Mouse (Mus musculus) ovary, adult 18-20 months (tissue): ENCODE data around the gene Cdk14.

Experiments used
- DNase-seq: peaks from one replicate; pipeline ENCODE4 v3.0.0; 2022; ENCODE audit warnings: low spot score, mixed read lengths

The Cdk14 gene

DNA sequence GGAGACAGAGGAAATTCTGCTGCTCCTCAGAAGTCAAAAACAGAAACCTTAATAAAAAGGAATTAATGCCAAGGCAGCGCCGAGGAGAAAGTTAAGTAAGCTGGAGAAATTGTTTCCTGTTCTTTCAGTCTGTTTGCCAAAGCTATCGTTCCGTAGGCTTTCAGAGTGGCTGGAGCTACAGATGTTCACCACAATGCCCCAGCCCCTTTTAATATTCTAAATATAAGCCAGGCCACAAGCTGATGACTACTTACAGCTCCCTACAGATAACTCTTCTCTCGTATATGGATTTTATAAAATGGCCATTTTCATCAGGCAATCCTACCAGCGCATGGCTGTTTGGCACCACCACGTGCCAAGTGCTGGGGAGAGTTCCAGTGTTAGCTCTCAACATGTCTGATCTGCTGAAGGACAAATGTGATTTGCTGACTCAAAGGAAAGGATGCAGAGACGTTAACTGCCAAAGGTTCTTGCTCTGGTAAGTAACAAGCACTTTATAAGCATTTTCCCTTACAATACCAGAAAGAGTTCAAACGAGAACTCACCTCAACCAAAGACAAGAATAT, 106.8 kb downstream of the Cdk14 start:
- no peak for DNase-seq

DNA sequence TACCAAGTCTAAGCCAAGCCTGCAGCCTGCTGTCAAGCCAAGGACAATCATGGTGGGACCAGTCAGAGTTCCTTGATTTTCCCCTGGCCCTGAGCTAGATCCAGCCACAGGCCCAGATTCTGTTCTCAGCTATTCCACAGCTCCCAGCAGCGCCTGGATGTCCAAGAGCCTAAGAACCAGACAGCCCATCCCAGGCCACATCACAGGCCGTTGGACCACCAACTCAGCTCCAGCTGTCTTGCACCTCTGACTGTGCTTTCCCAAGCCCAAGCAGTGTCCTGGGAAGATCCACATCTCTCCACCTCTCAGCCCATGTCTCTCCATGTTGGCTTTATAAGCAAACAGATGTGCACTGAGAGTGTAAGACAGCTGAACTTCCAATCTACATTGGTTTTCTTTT, 114.8 kb downstream of the Cdk14 start:
- DNase-seq, result no peak

DNA sequence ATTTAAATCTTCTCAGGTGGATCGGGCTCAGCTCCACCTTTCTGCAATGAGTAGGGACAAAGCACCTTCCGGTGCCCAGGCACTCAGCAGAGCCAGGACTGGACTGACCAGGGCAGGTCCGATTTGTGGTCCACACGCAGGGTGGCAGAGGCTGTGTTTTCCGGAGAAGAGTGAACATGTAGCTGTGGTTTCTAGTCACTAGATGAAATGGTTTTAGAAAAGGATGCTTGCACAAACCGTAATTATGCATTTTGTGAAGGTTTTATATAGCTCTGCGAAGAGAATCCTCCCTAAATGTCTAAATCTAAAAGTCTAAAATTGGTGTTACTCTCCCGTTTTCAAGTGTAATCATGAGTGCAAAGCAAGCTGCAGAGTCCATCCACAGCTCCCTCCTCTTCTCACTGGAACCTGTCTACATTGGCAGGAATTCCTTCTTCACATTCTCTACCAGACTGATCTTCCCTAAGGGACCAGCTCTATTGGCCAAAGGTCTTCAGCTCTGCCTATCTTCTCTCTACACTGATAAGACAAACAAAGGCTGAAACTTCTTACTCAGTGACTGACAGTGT, 116.9 kb downstream of the Cdk14 start:
- no peak for DNase-seq

DNA sequence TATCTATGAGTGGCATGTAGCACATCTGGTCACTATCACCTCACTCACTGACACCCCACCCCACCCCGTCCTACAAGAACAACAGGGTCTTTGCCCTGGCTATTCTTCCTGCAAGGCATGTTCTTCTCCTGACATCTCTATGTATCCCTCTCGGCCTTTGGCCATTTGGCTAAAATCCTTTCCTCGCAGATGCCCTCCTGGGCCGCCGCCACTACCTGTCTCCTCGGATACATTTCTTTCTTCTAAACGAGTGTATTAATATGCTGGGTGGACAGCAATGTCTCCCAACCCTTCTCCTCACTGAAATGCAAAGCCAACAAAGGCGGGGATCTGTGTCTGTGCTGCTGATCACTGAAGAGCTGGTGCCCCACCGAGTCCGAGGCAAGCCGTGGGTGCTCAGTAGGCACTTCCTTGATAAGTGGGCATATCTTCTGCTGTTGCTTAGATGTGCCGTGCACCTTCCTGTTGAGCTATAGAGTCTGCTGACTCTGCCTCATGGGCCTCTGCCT, 118.5 kb downstream of the Cdk14 start:
- DNase-seq, result no peak

DNA sequence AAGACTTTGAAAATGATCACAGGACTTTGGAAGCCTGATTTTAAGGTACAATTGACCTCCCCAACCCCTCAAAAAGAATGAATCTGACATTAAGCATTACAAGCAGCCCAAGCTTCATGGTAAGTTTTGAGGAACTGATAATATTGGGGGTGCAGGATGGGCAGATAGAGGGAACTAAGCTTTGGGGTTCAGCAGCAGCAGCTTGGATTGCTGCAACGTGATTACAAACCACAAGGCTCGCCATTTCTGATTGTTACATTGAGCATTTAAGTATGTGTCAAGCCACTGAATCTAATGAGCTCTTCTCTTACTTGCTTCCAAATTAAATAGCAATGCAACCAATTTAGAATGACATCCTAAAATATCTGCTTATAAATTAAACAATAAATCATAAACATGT, 119.1 kb downstream of the Cdk14 start:
- no peak for DNase-seq

DNA sequence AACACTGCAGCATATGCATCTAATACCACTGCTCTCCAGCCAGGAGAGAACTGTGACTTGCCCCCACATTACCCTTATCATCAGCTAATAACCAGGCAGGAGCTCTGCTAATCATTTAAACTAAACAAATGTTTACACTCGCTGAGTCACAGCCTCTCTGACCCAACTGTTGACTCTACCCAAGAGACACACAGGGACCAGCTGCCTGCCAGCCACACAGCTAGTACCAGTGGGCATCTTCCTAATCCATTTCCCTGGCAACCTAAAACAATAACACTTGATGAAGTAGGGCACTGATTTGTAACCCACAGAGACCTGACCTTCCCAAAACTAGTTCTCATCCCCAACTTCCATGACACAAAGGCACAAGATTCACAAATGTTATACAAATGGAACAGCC, 119.8 kb downstream of the Cdk14 start:
- no peak for DNase-seq

DNA sequence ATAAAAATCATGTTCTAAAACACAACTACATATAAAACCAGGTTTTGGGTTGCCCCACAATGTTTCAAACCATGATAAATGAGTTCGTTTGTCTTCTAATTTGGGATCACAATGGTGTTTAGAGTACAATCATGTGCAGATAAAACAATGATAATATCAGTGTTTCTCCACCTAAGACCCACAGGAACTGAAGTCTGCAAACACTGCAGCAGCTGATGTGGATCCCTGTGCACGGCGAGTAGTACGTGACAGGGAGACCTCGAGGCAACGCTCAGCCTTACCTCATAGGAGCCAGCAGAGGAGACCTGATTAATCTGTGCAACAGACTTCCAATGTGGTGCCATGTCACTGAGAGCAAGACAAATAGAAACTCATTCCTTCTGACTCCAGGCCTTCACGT, 122.9 kb downstream of the Cdk14 start:
- DNase-seq, result no peak

DNA sequence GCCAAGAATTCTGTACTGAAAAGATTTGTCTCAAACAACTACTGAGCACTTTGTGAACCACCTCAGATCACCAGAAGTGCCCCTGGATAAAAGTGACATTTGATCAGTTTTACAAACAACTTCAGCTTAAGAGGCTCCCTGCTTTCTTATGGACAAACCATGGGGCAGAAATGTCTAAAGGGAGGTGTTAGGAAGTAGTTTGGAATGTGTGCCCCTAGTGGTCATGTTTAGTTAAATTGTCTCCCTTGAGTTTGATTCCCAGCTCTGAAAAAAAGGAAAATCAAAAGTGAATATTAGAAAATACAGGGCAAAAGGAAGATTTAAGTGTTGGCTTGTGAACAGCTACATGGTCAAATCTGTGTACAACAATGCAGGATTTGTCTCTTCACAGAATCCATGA, 123.3 kb downstream of the Cdk14 start:
- no peak for DNase-seq

DNA sequence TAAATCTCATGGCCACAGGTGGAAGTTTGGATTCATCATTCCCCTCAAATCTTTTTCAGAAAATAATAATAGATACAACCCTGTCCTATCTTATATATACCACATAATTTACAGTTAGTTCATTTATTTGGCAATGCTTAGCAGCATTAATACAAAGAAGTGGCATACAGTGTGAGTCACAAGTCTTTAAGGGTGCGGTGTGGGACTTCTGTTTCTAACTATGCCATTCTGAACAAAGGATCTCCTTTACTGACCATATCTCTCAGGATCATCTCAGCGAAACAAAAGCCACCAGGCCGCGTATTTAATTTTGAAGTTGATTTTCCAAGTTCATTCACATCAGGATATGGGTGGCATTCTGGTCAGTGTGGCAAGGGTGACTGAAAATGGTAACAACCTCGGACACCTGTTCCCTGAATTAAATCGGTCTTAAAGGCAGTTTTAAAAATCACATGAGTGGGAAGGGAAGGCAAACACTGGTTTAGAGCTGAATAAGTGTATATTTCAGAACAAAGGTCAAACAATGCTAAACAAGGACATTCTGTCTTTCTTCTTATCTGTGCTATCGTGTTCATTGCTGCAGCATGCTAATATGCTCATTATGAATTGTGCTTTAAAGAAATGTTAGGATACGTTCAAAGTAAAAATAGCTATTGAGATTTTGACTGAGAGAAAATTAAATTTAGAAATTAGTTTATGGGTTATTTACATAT, 127.1 kb downstream of the Cdk14 start:
- DNase-seq, result no peak

DNA sequence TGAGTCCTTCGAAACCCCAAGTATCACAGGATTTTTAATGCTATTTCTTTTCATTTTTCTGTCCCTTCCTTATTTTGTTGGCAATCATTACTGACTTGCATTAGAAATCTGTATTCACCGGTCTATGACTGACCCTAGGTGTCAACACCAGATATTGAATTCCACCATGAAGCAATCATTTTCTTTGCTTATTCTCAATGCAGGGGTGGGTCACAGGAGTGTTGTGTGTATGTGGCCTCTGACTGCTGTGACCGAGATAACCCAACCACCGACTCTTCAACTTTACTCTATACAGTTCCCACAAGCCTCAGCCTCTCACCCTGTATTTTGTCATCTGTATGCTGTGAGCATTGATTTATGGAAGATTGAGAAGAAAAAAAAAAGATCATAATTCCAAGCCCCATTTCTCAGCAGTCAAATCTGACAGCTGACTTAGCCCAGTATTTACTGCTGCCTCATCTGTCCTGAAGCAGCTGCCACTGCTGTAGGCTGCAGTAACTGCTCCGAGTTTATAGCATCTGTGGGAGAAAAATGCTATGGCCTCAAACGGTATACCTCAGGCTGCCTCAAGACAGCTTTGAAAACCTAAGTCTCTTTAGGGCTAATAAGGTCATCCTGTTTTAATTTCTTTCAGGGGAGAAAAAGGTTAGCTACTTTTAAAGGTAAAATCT, 128.7 kb downstream of the Cdk14 start:
- no peak for DNase-seq

DNA sequence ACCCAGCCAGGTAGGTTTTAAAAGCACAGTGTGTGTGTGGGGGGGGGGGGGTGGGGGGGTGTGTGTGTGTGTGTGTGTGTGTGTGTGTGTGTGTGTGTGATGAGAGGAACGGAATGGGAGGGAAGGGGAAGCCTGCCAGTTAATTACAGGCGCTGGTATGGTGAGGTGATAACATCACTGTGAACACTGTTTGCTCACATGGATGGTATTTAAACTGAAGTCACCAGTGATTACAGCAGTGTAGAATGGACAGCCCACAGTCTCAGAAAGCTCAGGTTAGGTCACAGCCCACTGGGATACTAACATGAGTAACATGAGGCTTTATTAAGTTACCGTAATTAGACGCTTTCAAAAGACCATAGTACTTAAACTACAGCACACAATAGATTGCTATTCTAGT, 129.4 kb downstream of the Cdk14 start:
- DNase-seq, result no peak

DNA sequence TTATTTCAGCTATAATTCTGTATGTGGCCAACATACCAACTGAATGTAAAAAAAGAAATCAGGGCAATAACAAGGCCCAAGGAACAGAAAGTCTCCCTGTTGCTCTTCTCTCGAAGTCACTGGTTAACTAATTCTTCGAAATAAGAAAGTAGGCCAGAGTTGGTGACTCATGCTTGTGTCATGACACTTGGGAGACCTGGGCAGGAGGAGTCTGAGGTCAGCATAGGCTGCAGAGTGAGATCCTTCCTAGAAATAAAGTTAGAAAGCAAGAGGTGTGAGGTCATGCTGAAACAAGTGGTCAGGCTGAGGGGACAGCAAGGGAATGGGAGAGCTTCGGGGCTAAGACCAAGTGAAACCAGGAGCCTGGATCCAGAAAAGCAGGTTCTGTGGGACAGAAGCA, 134.2 kb downstream of the Cdk14 start:
- no peak for DNase-seq

DNA sequence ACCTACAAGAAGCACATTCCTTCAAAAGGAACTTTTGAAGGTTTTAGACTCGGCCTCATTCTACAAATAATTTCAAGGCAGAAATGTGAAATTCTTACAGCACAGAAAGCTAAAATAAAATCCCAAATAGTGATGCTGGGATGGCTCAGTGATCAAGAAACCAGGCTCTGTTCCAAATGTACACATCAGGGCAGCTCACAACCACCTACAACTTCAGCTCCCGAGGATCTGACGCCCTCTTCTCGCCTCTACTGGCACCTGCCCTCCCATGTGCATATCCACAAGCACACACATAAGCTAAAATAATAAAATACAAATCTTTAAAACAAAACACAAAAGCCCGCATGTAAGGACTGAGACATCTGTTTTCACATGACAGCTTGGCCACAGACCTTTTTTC, 135.6 kb downstream of the Cdk14 start:
- DNase-seq, result no peak

DNA sequence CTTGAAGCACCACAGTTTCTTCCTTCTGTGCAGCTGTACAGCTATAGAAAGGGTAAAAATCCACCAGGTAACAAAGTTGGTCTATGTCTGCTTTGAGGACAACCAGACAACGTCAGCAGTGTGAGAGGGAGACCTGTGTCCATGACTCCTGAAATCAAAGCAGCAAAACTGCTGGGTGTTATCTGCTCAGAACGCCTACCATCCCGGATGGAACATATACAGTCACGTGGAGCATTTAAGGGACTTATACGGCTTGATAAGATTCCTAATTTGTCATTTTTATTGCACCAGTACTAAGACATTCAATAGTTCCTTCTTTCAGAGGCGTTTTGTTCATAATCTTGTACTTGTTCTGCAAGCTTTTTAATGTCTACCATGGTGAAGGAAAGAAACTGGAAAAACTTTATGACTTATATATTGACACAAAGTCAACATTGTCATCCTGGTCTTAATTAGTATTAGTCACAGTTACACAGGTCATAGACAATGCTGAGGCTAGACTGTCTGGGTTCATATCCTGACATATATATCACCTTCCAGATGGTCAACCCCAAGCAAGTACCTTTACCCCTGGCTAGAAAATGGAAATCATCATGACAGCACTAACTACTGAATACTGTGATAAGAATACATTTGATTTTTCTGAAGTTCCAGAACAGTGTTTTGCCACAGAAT, 136.2 kb downstream of the Cdk14 start:
- DNase-seq, result no peak

DNA sequence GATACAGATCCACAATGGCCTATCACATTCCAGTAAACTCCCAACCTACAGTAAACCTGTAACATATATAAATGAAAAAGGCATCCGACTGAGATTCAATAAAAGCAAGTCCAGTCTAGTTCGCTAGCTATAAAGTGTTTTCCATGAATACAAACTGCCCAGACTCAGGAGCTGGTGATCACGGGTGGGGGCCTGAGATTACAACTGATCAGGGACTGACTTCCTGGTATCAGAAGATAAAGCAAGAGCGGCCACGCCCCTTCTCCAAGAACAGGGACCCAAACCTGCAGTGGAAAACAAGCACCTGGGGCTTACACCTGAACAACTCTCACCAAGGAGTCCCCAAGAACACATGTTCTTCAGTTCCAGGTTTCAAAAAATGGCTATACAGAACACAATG, 137.7 kb downstream of the Cdk14 start:
- DNase-seq, result no peak

DNA sequence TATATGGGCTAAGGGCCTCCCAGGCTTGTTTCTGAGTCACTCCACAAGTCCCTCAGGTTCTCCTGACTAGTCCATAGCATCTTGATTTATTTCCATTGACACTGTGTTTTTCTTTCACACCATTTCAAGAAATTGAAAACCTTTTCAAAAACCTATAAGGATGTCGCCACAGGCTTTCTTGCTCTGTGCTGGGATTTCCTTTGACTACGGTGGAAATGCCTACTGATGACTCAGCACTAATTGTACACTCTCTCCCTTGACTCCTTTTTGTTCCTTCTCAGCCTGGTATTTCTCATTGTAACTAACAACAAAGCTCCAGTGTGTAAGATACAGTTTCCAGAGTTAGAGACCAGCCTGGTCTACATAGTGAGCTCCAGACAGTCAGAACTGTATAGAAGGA, 144.8 kb downstream of the Cdk14 start:
- no peak for DNase-seq

DNA sequence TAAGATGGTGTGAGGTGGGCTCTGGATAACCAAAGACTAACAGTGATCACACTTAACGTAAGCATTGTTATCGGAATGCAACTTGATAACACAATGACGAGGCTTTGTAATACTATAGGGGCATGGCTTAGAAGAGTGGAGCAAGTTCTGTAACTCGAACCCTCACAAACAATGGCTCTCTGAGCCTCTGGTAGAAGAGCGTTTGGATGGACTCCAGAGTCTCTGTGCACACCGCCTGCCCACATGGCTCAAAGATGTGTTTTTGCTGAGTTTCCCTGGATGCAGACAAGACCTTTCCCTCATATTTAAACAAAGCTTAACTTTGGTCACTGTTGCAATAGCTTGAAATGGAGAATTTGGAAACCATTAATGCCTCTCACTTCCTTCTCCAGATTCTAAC, 145.8 kb downstream of the Cdk14 start:
- DNase-seq, result no peak

DNA sequence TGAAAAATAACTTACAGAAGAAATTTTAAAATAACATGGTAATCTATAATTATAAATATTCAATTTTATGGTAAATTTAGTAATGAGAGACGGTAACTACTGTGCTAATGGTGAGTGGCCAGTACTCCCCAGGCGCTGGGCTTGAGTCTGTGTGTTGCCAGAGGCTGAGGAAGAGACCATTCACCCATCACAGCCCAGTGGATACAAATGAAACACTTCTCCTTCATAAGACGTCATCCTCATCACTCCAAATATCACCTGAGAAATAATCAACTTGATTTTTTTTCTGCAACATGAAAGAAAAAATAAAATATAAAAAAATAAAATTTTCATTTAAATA, 153.4 kb downstream of the Cdk14 start:
- no peak for DNase-seq

DNA sequence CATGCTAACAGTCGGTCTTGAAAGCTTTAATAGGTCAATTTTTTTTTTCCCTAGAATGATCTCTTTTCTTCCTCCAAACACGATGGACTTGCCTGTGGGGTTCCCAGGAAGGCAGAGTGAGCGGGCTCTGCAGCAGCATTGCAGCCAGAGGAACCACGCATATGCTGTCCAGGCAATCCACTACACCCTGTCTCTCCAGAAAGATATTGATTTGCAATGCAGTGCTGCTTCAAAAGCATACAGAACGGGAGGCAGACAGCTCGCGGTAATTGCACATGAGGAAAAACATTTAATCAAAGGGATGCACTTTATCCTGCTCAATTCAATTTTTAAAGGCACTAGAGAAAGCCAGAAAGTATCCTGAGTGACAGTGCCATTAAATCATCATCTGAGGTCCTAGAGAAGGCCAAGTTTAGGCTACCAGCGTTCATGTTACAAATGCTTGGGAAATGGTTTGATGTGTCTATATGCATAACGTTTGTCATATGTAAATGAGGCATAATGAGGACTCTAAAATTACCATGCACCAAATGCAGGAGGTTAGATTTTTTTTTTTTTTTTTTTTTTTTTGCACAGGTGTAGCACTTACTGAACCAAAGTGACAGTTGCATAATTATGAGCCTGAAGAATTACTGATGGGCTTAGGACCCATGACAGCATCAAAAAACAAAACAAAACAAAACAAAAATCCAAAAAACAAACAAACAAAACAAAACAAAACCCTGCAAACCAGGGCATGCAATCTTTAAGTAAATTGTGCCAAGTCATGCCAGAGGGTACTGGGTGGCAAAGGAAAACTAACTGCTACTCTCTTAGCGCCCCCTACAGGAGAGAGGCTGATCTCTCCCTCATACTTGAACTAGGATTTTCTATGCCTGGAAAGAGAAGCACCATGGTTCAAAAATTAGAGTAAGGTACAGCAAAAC, 154.0 kb downstream of the Cdk14 start:
- no peak for DNase-seq

DNA sequence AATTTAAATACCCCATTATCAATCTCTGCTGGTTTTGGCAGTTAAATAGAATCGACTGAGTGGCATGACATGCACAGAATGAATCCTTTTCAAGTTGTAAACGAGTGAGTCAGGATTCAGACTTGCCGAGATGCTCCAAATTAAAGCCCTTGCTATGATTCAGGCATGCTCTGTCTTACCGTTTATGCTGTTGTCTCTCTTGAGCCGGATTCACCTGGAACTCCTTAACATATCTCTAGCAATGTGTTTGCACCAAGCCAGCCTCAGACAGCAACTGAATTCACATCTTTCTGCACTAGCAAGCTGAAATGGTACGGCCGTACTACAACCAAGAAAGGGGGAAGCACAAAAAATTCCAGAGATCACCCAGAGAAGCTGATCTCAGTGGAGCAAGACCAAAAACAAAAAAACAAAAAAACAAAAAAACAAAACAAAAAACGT, 154.7 kb downstream of the Cdk14 start:
- no peak for DNase-seq

DNA sequence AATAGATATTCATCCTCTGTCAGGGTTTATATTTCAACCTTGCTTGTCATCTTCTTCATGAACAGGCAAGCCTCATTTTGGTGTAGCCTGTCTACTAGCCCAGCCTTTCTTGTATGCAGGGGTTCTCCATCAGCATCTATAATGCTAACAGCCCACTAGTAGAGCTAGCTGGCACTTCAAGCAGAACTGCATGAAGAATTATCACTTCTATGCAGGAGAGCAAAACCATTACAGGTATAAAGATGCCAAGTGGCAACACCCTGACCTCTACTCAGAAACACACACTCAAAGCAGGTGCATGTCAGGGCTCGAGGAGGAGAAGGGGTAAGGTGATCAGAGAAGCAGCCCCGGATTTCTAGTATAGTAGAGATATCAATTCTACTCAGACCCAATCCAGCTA, 155.4 kb downstream of the Cdk14 start:
- DNase-seq, result no peak
